Mouse (Mus musculus) neural tube, embryonic 15.5 days (tissue): ENCODE data around the gene Phf23. TPM values are rescaled to one million over a fixed set of nuclear protein-coding genes. Genes with fewer than 3 reads are reported as not detected.
A peak's percentile ranks its signal among the peaks of the same experiment; 100 is the strongest.

ENCODE experiments used
- ATAC-seq: fragments of 200-750 bp; cut with Nextera tagmentation; 2 replicates; pipeline ENCODE4 v1.8.0; 2017; ENCODE audit warnings: mild to moderate bottlenecking, moderate TSS enrichment, moderate library complexity; ENCODE audit not compliant: low FRiP score
- H3K27ac ChIP-seq: fragments of 300-500 bp; sonication (generic); replicated peaks from 2 replicates; pipeline ENCODE4 v1.5.1; 2015; ENCODE audit warnings: mild to moderate bottlenecking, inconsistent platforms
- H3K27me3 ChIP-seq: fragments of 300-500 bp; sonication (generic); replicated peaks from 2 replicates; pipeline ENCODE4 v1.6.1; 2015; ENCODE audit warnings: inconsistent platforms
- H3K36me3 ChIP-seq: fragments of 300-500 bp; sonication (generic); 2 replicates; pipeline ENCODE4 v1.6.1; 2015; ENCODE audit warnings: inconsistent platforms
- H3K4me1 ChIP-seq: fragments of 300-500 bp; sonication (generic); 2 replicates; pipeline ENCODE4 v1.6.1; 2015; ENCODE audit warnings: inconsistent platforms
- H3K4me2 ChIP-seq: fragments of 300-500 bp; sonication (generic); 2 replicates; pipeline ENCODE4 v1.6.1; 2015; ENCODE audit warnings: inconsistent platforms, mild to moderate bottlenecking, moderate library complexity
- H3K4me3 ChIP-seq: fragments of 300-500 bp; sonication (generic); replicated peaks from 2 replicates; pipeline ENCODE4 v1.5.1; 2015; ENCODE audit warnings: mild to moderate bottlenecking, inconsistent platforms
- H3K9ac ChIP-seq: fragments of 300-500 bp; sonication (generic); replicated peaks from 2 replicates; pipeline ENCODE4 v1.6.1; 2015; ENCODE audit warnings: mild to moderate bottlenecking, inconsistent platforms
- H3K9me3 ChIP-seq: fragments of 300-500 bp; sonication (generic); replicated peaks from 2 replicates; pipeline ENCODE4 v1.6.1; 2016; ENCODE audit warnings: inconsistent platforms
- WGBS: fragments of 180-500 bp; shearing (Covaris S2); methylation state at CpG from one replicate; pipeline ENCODE4 v1.1.7; 2015; ENCODE audit warnings: mixed read lengths; 5-methylcytosine and 5-hydroxymethylcytosine counted together
- polyA plus RNA-seq: library from polyadenylated mRNA; unstranded; fragments of >200 nt; fragmentation: Nextera tagmentation; extraction: Ambion mirVana; gene quantifications from 2 replicates; pipeline ENCODE4 v1.2.1, GENCODE M21; 2015

Gene Phf23
- polyA plus RNA-seq, 1 experiment from 2014 or later = 53.5 TPM

DNA sequence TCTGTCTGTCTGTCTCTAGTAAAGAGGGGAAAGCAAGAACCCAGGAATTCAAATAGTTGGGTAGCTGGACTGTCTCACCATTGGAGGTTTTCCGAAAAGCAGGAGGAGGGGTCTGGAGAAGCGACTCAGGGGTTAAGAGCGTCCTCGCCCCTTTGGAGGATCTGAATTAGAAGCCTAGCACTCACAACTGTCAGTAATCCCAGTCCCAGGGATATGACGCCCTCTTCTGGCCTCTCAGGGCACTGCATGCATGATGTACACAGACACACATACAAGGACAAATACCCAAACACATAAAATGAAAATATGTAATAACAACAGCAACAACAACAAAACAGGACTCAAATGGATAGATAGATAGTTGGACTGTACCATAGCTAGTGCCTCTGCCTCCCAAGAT, 35.0 kb upstream of the Phf23 start:
- no peaks in the 10 kb centered on the region for H3K9me3 ChIP-seq
- H3K4me3 ChIP-seq = no peak overlapping the region
- H3K4me1 ChIP-seq = peaks cover 6% of the 10 kb centered on the region; the same call in 1 of the 2 replicates
- no peak overlapping the region for H3K27ac ChIP-seq
- no peak for ATAC-seq
- WGBS = 39% methylated on average over 5 of the region's 5 CpGs
- H3K4me2 ChIP-seq = no peak overlapping the region
- no peaks in the 10 kb centered on the region for H3K36me3 ChIP-seq
- H3K27me3 ChIP-seq = peaks cover 55% of the 10 kb centered on the region
- no peak overlapping the region for H3K9ac ChIP-seq

DNA sequence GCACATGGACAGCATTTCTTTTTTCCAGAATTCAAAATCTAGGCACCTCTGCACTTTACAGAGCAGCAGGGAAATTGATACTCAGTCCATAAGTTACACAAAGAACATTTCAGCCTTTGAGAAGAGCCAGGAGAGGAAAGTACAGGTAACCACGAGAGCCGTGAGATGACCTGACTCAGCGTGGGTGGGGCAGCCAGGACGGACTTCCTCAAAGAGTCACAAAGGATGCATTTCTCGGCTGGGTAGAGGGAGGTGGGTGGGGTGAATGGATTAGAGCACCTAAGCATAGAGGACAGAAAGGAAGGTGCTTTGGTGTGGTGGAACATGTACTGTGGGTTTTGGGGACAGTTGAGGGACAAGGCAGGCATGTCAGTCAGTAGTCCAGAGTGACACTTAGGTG, 33.7 kb upstream of the Phf23 start:
- Histone ChIP-seq H3K36me3 (no peaks in the 10 kb centered on the region), H3K4me2 (no peak overlapping the region), H3K4me3 (no peak overlapping the region), H3K9me3 (no peaks in the 10 kb centered on the region), H3K9ac (no peak overlapping the region), H3K27me3 (peaks cover 66% of the 10 kb centered on the region), H3K4me1 (peaks cover 17% of the 10 kb centered on the region), H3K27ac (no peak overlapping the region)
- 44% methylated on average over 5 of the region's 5 CpGs for WGBS
- no peak for ATAC-seq

DNA sequence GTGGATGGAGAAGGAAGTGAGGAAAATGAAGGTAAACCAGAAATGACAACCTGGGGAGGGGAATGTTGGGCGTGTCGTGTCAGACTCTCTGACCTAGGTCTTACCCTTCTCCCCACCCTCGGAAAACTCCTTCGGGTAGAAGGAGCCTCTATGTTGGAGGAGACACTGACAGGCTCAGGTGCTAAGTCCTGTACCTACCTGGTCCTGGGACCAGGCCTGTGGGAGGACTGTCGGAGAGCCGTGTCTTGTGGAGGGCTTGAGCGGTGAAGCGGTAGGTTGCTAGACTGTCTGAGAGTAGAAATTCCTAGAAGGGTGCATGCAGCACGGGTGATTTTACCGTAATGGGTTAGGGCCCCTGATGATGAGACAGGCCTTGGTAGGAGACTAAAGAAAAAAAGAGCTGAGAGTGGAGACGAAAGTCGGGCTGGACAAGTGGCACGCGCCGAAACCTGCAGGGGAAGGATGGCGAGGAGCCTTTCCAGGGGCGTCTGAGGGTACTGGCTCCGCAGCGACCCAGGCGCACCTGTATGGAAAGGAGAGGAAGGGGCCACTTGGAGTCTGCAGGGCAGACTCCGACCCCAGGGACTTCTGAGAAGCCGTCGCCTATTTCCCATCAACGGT, 30.8 kb upstream of the Phf23 start, which contains the start of gene Cldn7:
Gene Cldn7 (plus strand): TSS at position 130 of the 621 bp plus-strand sequence.
- peak within 1 kb of the TSS; percentile 14; the same call in 1 of the 2 replicates for H3K4me3 ChIP-seq
- peak within 1 kb of the TSS; percentile 34 for H3K4me2 ChIP-seq
- ATAC-seq = no peak
- H3K4me1 ChIP-seq = peaks cover 18% of the 10 kb centered on the region
- WGBS = 18% methylated on average over 24 of the region's 24 CpGs
- no peak within 1 kb of the TSS for H3K9ac ChIP-seq
- H3K27ac ChIP-seq = no peak within 1 kb of the TSS
- H3K27me3 ChIP-seq = peaks cover 83% of the 10 kb centered on the region
- H3K36me3 ChIP-seq = peaks cover 18% of the 10 kb centered on the region
- H3K9me3 ChIP-seq = no peaks in the 10 kb centered on the region

GRCm38 (mm10) chr11:69965271-69966005, 30.1 kb upstream of the Phf23 start:
- Histone ChIP-seq H3K4me2 (peak overlapping the region; percentile 49), H3K9me3 (no peaks in the 10 kb centered on the region), H3K9ac (no peak overlapping the region), H3K4me3 (peak overlapping the region; percentile 17; the same call in 1 of the 2 replicates), H3K27ac (no peak overlapping the region), H3K4me1 (peaks cover 18% of the 10 kb centered on the region), H3K27me3 (peaks cover 83% of the 10 kb centered on the region), H3K36me3 (peaks cover 23% of the 10 kb centered on the region)
- ATAC-seq = no peak
- 1% methylated on average over 48 of the region's 49 CpGs for WGBS

- H3K27me3 ChIP-seq = peaks cover 77% of the 10 kb centered on the region
Measured at GRCm38 (mm10) chr11:69966006-69966859, 29.3 kb upstream of the Phf23 start.

DNA sequence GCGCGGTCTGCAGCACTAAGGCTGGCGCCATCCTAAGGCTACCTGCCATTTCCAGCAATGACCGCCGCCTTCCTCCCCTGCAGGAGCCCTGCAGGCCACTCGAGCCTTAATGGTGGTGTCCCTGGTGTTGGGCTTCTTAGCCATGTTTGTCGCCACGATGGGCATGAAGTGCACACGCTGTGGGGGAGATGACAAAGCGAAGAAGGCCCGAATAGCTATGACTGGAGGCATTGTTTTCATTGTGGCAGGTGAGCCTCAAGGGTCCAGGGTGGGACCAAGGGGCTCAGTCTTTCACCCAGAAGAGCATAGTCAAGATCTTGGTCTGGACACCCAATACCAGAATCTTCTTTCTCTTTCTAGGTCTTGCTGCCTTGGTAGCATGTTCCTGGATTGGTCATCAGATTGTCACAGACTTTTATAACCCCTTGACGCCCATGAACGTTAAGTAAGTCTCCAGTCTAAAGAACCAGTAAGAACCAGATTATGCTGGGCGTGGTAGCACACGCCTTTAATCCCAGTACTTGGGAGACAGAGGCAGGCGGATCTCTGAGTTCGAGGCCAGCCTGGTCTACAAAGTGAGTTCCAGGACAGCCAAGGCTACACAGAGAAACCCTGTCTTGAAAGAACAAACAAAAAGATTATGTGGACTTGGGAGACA, 28.6 kb upstream of the Phf23 start:
- Histone ChIP-seq H3K27ac (no peak overlapping the region), H3K4me2 (peak overlapping the region; percentile 49), H3K4me1 (peaks cover 18% of the 10 kb centered on the region), H3K36me3 (peaks cover 32% of the 10 kb centered on the region), H3K27me3 (peaks cover 70% of the 10 kb centered on the region), H3K9me3 (no peaks in the 10 kb centered on the region), H3K9ac (0 out of 2 replicates have a peak overlapping the region, but pooled peaks have one; percentile 0), H3K4me3 (peak overlapping the region; percentile 17)
- ATAC-seq = no peak
- 38% methylated on average over 17 of the region's 17 CpGs for WGBS

More at GRCm38 (mm10) chr11:69966006-69966859, 29.3 kb upstream of the Phf23 start:
- Histone ChIP-seq H3K36me3 (peaks cover 27% of the 10 kb centered on the region), H3K4me3 (peak overlapping the region; percentile 17), H3K9ac (0 out of 2 replicates have a peak overlapping the region, but pooled peaks have one; percentile 0), H3K9me3 (no peaks in the 10 kb centered on the region), H3K4me1 (peaks cover 18% of the 10 kb centered on the region), H3K27ac (no peak overlapping the region), H3K4me2 (peak overlapping the region; percentile 49)
- 0 out of 2 replicates have a peak, but pooled peaks have one; percentile 41 for ATAC-seq
- 2% methylated on average over 59 of the region's 59 CpGs for WGBS

DNA sequence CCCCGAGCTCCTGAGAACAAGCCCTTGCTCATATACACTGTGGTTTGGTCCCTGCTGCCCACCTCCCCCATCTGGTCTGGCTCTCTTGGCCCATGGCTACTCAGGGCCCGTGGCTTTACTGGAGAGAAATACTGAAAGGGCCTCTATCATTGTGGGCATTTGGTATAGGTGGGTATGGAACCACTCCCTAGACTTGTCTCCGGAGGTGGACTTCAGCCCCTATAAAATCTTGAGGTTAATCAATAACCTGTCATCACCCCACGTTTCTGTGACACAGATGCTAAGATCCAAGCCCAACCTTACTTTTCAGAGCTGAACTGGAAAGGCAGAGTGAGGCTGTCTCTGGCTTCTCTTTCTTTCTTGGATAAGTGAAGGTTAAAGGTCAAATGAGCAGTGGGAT, 26.8 kb upstream of the Phf23 start:
- H3K9ac ChIP-seq = no peak overlapping the region
- no peaks in the 10 kb centered on the region for H3K9me3 ChIP-seq
- peaks cover 48% of the 10 kb centered on the region for H3K36me3 ChIP-seq
- peaks cover 18% of the 10 kb centered on the region for H3K4me1 ChIP-seq
- no peak for ATAC-seq
- H3K27ac ChIP-seq = no peak overlapping the region
- 86% methylated on average over 4 of the region's 4 CpGs for WGBS
- peaks cover 52% of the 10 kb centered on the region for H3K27me3 ChIP-seq
- no peak overlapping the region for H3K4me2 ChIP-seq
- H3K4me3 ChIP-seq = no peak overlapping the region

DNA sequence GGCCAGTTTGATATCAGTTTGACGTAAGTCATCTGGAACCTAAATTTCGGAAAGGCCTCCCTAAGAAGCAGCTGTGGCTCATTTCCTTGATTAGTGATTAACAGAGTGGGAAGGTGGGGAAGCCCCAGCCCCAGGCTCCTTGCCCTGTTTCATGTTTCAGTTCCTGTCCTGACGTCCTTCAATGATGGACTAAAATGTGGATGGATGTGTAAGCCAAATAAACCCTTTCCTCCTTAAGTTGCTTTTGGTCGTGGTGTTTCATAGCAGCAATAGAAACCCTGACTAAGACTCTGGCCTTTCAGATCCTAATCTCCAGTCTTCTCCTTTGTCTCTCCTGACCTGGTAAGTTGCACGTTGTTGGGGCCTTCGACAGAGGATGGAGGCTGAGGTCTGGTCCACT, 25.4 kb upstream of the Phf23 start:
- peaks cover 38% of the 10 kb centered on the region for H3K27me3 ChIP-seq
- H3K27ac ChIP-seq = no peak overlapping the region
- ATAC-seq = no peak
- WGBS = 87% methylated on average over 6 of the region's 6 CpGs
- H3K9ac ChIP-seq = no peak overlapping the region
- H3K4me3 ChIP-seq = no peak overlapping the region
- H3K9me3 ChIP-seq = no peaks in the 10 kb centered on the region
- peaks cover 62% of the 10 kb centered on the region for H3K36me3 ChIP-seq
- peaks cover 16% of the 10 kb centered on the region for H3K4me1 ChIP-seq
- no peak overlapping the region for H3K4me2 ChIP-seq

DNA sequence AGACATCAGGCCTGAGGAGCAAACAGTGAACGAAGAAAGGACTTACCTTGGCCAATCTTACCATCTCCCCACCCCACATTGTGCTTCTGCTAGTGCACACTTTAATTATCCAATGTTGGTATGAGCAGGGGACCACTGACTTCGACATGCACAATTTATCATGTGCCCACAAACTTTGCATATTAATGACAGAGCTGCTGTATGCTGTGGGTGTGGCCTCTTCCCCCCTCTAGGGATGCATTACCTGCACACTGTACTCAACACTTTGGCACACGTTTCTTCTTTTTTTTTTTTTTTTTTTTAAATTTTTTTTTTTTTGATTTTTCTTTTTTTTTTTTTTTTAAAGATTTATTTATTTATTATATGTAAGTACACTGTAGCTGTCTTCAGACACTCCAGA, 24.8 kb upstream of the Phf23 start:
- no peak overlapping the region for H3K4me3 ChIP-seq
- H3K4me1 ChIP-seq = peaks cover 11% of the 10 kb centered on the region
- no peak overlapping the region for H3K4me2 ChIP-seq
- no peak for ATAC-seq
- H3K36me3 ChIP-seq = peaks cover 66% of the 10 kb centered on the region
- no peaks in the 10 kb centered on the region for H3K9me3 ChIP-seq
- H3K27ac ChIP-seq = no peak overlapping the region
- no peak overlapping the region for H3K9ac ChIP-seq
- H3K27me3 ChIP-seq = peaks cover 34% of the 10 kb centered on the region
- 83% methylated on average over 3 of the region's 3 CpGs for WGBS

DNA sequence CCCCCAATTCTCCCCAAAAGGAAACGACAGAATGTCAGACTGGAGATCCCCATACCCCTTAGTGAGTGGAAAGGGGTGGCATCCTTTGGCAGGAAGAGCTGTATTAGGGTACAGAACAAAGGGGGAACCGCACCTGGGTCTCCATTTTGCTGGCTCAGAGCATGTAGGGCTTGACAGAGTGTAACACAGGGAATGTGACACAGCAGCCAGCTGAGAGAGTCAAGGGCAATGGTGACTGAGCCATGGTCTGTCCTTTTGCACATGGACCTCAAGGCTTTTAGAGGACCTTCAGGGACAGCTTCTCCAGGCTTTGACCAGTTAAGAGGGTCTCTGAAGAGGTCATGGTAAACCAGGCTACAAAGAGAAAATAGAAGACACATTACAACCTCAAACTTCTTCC, 20.7 kb upstream of the Phf23 start:
- H3K4me1 ChIP-seq = peaks cover 9% of the 10 kb centered on the region
- no peak overlapping the region for H3K4me3 ChIP-seq
- 100% methylated on average over 2 of the region's 2 CpGs for WGBS
- no peak overlapping the region for H3K27ac ChIP-seq
- peaks cover 53% of the 10 kb centered on the region for H3K36me3 ChIP-seq
- no peak for ATAC-seq
- no peaks in the 10 kb centered on the region for H3K27me3 ChIP-seq
- no peak overlapping the region for H3K4me2 ChIP-seq
- no peaks in the 10 kb centered on the region for H3K9me3 ChIP-seq
- H3K9ac ChIP-seq = no peak overlapping the region

DNA sequence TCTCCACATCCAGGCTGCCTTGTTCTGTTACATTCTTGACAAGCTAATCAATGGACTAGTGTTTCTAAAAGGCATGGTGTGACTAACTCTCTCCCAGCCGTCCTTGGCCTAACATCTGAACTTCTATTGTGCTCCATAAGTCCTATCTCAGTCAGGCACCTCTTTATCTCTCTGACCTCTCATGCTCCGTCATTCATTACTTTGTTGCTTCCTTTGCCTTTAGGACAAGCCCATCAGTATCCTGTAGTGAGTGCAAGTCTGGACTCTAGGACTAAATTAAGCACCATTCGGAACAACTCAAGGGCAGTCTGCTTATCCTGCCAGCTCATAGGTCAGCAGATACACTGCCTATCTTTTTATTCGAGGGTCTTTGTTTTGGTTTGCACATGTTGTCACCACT, 19.3 kb upstream of the Phf23 start:
- Histone ChIP-seq H3K9me3 (no peaks in the 10 kb centered on the region), H3K4me2 (no peak overlapping the region), H3K4me3 (no peak overlapping the region), H3K4me1 (peaks cover 9% of the 10 kb centered on the region), H3K9ac (no peak overlapping the region), H3K36me3 (peaks cover 45% of the 10 kb centered on the region), H3K27ac (no peak overlapping the region), H3K27me3 (no peaks in the 10 kb centered on the region)
- 88% methylated on average over 4 of the region's 4 CpGs for WGBS
- ATAC-seq = no peak
